Mouse (Mus musculus): ENCODE data around the gene Selenon. TPM values are rescaled to one million over a fixed set of nuclear protein-coding genes. Genes with fewer than 3 reads are reported as not detected.
A peak's percentile ranks its signal among the peaks of the same experiment; 100 is the strongest.

The Selenon gene
- polyA plus RNA-seq, 1 experiment: 25.8 TPM

DNA sequence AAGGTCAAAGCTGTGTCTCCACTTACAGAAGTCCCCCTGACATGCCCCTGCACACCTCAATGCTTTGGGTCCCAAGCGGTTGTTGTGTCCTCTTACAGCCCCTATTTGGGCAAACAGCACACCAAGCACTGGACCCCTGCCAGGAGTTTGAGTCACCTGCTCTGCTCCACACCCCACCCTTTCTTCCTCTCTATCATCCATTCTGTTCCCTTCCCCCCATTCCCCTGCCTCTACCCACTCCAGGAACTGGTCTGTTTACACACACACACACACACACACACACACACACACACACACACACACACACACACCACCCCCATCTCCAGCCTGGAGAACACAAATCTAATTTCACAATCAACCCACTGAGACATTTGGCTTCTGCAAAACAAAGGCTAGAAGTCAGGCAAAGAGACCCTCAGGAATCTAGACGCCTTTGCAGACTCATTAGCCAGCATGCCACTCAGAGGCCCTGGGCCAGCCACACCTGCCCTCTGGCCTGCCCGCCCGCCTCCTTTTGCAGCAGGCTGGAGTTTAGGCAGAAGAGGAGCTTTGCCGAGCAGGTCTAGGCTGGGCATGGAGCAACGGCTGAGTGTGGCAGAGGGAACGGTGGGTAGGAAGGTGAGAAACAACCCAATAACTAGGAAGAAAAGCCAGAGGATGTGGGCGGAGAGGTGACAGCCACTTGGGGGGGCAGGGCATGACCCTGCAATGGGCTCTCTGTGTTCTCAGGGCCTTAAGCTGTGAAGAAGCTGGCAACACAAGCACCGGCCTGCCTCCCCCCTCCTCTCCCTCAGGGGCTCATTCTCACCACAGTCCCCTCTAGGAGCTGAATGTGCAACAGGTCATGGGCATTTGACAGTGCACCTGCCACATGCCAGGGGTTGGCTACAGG lies 4.9 kb downstream of the Selenon start:
- peak; percentile 48 for DNase-seq (ENCODE audit: low spot score)

DNA sequence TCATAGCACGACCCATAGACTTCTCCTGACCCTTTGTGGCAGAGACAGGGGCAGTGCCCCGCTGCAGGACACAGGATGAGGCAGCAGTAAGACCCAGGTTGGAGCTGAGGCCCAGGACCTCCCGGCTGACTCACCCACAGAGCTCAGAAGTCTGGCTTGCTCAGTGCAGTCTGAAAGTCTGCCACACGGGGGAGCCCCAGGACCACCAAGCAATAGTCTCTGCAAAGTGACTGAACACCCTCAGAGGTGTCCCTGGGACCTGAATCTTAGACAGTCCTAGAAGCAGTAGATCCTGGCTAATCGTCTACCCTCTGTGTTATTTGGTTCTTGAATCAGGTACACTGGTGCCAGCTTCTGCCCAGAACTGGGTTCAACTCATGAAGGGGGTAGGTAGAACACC lies 8.7 kb downstream of the Selenon start:
- peak; percentile 89 for DNase-seq (ENCODE audit: low spot score)

DNA sequence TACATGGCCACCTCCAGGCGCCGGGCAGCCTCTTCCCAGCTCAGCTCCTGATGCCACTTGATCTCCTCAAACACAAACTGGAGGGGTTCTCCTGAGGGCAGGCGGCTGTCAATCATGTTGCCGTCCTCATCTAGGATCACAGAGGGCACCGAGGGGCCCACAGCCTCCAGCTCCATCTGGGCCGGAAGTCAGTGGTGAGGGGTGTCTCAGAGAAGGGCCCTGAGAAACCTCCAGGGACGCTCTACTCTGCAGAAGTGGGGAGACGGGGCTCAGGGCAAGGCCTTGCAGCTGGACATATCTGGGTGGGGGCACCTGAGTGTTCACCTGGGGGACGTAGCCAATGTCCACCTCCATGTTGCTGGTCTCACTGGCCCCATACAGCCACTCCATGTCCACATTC lies 9.2 kb downstream of the Selenon start:
- no peak for DNase-seq (ENCODE audit: low spot score)

DNA sequence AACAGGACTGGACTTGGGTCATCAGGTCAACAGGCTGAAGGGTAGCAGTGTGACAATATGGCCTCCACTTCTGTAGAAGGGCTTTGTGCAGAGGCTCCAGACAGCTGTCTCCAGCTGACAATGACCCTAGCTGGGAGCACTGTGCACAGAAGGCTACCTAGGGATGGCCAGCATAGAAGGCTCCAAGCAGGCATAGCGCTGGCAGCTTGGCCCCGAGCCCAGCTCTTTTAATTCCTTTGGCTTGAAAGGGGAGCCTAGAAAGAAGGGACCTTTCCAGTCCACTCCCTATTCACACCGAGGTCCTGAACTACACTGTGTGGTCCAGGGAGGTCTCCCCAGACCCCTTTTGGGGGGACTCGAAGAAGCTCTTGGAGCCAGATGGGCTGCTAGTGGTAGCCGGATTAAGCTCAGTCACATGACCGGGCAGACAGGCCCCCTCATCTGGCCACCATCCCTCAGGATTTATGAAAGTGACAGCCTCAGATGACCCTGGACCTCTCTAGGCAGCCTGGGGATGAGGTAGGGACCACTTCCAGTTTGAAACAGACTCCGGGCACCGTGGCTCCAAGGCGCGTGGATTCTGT lies 12.9 kb downstream of the Selenon start:
- DNase-seq (ENCODE audit: low spot score): no peak

DNA sequence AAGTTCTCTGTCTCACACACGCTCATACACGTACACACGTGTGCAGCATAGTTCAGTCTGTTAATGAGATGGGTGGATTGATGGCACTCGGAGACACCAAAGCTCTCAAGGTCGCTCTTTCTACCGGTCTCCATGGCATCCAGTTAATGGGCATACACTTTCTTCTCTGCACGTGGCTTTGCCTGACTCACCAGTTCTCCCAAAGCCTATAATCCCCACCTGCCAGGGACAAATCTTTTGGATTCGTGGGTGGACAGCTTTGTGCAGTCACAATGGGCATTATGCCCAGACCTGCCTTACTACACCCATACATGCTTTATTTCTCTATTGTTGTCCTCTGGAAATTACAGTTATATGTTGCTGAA lies 16.2 kb downstream of the Selenon start:
- no peak for DNase-seq (ENCODE audit: low spot score)

DNA sequence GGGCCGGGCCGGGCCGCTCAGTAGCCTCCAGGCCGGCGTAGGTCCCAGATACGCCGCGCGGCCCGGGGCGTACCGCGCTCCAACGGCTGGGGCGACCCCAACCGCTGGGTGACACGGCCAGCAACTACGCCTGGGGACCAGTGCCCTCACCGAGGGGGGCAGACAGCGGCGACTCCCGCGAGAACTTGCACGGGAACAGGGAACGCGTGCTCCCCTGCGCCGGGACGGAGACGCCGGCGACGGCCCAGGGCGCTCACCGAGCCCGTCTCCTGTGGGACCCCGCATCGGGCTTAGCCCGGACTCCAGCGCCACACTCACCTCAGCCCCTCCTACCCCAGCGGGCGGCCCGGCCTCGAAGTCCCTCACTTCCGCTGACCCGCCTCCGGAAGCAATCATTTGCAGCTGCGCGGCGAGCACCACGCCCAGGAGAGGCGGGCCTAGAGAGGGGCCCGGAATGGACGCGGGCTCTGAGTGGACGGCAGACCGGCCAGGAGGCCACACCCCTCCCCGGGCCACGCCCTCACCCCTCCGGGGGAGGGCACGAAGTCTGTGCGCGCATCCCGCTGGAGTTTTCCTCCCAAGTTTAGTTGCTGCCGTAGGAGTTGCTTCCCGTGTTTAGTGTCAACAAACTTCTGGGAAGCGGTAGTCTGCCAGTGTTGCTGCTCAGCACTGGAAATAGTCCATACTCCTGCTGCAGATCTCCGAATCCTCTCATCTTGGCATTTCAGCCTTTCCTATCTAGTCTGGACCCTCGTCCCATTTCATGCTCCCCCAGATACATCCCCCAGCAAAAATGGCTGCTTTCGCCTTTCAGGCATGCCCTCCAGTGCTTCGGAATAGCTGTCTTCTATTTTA lies 16.8 kb downstream of the Selenon start, which contains the start of gene Mtfr1l:
Gene Mtfr1l (minus strand): TSS at position 456 of the 855 bp plus-strand sequence.
- DNase-seq (ENCODE audit: low spot score): peak; percentile 95

DNA sequence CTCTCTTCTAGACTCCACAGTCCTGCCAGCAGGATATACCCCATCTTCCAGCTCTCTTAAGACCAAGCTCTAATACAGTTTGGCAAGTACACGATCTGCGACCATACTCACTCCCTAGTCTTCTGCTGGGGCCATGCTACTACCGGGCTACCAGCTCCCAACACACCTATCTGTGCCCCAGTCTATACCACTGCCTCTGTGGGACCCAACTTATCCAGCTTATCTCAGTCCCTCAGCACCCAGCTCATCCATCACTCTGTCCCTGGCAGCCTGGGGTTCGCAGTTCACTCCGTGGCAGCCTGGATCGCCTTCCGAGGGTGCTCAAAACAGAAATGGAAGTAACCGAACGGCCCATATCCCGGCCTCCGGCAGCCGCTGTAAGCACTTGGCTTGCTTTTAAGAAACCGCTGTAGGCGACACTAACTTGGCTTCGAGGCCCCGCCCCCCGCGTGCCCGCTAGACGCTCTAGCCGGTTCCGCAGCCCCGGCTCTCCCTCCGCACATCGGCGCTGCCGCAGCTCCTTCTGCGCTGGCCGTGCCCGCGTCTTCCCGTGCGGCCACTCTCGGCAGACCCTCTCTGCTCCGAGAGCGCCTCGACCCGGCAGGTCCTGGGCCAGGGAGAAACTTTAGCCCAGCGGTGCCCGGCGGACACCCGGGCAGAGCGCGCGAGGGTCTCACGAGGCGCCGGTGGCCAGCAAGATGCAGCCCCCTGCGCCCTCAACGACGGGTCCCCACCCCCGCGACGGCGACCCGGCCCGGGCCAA lies 17.7 kb downstream of the Selenon start:
- peak; percentile 63 for DNase-seq (ENCODE audit: low spot score)

DNA sequence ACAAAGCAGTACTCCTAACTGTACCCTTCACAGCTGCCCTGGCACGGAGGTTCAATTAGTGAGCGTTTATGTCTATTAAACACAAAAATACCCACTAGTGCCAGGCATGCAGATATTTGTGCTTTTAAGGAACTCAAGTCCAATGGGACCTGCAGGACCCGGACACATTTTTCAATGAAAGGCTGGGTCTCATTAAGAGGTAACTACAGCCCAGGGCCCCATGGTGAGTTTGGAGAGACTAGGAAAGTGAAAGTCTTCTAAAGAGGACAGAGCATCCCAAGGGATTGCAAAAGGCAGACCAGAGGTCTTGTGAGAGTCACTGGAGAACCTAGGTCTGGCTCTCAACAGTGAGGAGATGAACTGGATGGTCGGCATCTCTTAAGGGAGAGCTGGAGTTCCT lies 18.5 kb downstream of the Selenon start:
- no peak for DNase-seq (ENCODE audit: low spot score)

DNA sequence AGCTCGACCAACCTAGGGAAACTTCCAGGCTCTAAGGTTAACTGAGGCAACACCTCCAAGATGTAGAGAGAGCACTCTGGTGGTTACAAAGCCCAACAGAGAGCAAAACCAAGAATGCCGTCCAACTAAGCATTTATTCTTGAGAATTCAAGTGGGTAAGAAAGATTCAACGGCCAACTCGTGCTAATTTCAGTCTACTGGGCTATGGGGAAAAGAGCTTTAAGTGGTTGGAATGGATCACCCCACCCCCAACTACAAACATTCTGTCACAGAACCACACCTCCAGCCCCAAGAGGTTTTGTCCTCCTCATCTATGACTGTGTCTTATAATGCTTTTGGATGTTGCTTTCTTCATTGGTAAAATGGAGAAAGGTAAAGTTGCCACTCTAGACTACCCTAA lies 19.0 kb downstream of the Selenon start:
- DNase-seq (ENCODE audit: low spot score): no peak

DNA sequence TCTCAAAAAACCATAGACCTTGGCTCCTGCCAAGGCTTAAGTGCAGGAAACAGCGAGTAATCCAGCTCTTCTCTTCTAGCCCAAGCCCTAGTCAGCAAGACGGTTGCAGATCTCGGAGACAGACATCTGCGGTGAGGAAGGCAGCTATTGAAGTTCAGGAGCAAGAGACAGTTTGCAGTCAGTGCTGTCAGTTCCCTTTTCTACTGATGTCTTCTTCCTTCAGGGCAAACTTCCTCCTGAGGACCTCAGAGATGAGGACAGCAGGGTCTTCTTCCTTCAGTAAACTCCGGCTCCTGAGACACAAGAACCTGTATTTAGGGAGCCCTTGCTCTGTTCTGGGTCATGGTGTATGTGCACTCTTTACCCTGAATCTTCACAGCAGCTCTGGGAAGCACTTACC lies 25.7 kb downstream of the Selenon start:
- DNase-seq (ENCODE audit: low spot score): no peak

DNA sequence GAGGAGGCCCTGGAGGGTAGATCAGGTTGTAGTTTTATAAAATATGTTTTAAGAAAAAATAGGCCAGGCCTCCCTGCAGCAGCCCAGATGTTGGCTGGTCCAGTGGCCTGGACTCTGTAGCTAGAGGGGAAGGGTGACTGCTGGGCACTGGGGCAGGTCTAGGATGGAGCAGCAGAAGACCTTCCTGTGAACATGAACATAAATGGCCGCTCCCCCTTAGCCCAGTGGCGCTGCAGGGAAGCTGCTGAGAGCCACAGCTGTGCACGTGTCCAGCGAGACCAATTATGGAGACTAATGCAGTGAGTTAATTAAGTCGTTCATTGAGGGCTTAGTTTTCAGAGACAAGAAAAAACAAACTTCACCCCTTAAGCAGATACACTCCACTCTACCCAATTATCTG lies 26.2 kb downstream of the Selenon start:
- DNase-seq (ENCODE audit: low spot score): no peak

DNA sequence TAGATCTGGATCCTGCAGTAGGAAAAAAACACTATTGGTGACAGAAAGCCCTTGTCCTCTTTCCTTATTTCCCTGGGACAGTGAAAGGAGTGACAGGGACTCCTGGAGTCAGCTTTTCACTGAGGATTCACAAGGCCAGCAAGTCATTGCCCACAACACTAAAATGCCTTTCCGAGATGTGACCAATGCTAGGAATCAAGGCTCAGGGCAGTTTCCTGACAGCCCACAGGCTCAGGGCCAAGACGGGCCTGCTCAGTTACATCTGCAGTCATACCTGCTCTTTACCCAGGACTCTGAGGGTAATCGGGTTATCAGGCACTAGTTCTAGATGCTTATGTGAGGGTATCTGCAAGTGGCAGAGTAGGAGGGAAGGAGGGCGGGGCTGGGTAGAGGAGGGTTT lies 28.5 kb downstream of the Selenon start:
- DNase-seq (ENCODE audit: low spot score): no peak

DNA sequence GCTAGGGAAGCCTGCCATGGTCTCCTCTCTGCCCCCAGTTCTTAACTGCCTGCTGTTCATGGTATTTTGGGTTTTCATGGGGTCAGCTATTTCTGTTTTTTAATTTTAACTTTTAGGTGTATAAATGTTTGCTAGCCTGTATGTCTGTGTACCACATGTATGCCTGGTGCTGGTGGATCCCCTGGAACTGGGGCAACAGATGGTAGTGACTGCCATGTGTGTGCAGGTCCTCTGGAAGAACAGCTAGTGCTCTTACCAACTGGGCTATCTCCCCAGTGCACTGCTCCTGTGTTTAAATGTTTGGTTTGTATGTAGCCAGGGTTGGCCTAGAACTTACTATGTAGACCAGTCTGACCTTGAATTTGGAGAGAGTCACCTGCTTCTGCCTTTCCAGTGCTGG lies 32.7 kb downstream of the Selenon start:
- no peak for DNase-seq (ENCODE audit: low spot score)

DNA sequence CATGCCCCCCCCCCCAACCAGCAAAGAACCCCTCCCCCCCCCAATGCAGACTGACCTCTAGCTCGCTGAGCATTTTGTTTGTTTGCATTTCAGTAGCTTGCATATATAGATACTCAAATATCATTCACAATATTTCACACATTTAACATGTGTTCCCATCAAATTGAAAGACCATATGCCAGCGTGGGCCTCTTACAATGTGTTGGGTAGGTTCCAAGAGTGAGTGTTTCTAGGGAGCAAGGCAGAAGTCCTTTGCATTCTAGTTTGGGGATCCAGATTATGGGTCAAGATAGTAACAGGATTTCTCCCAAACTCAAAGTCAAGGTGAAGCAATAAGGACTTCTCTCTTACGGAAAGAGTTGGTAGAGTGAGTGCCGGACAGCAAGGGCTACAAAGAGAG lies 33.4 kb downstream of the Selenon start:
- DNase-seq (ENCODE audit: low spot score): no peak

DNA sequence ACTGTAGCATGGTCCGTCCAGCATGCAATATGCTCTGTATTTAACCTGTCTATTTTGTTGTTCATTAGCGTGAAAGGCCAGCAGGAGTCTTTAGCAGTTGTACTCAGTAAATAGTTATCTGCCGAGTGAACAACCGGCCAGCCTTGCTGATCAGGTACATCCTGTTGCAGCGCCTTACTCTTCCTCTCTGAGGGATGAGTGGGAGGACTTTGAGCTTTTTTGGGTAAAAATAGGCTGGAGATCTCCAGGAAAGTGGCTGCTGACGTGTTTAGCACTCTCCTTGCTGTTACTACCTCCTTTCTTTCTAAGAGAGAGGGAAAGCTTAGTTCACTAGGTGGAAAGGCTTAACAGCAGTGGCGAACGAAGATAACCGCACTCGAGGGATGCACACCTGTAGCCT lies 34.2 kb downstream of the Selenon start:
- DNase-seq (ENCODE audit: low spot score): no peak

DNA sequence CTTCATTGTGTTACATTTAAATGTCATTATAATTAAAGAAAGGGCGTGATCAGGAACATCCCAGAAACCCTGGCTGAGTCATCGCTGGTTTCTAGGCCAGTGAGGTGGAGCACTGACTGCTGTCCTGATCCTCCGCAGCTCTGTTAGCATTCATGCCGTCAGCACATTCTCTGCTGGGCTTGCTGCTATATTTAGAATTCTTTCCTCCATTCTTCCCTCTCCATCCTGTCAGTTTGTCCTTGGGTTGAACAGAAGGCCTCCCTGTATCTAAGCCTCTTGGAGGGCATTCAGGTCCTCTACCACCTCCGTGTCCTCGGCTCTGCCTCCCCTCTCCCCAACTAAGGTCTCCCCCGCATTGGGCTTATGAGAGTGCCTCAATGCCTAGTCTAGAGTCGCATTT lies 35.0 kb downstream of the Selenon start:
- no peak for DNase-seq (ENCODE audit: low spot score)

DNA sequence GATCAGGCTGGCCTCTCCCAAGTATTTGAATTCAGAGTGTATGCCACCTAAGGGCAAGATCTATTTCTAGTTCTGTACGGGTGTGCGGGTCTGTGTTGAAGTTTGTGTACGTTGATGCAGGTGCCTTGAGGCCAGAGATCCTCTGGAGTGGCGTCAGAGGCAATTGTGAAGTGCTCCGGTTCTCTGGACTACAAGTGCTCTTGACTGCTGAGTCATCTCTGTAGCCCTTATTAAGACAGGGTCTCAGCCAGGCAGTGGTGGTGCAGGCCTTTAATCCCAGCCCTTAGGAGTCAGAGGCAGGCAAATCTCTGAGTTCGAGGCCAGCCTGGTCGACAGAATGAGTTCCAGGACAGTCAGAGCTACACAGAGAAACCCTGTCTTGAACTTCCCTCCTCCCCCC lies 36.4 kb downstream of the Selenon start:
- DNase-seq (ENCODE audit: low spot score): no peak

DNA sequence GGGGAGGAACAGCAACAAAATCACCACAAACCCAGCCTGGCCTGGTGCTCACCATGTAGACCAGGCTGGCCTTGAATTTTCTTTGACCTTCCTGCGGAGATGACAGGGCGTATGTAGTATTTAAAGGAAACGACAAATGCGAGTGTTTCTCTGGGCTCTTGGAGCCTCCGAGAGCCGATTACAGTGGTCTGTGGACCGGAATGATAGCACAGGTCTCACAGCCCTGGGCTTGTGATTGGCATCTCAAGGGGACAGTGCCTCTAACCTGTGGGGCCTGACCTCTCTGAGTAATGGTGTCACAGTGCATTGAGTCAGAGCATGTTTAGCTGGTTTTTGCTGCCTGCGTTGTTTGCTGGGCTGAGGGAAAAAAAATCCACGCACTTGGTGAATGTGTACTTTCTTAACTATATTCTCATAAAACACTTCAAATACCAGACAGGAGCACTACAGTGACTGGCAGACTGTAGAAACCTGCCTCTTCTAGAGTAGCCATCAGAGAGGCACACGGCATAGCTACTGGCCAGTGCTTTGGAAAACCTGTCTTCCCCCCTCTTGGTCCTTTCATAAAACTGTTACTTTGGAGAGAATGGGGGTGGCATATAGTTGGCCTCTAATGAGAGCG lies 37.5 kb downstream of the Selenon start:
- no peak for DNase-seq (ENCODE audit: low spot score)

DNA sequence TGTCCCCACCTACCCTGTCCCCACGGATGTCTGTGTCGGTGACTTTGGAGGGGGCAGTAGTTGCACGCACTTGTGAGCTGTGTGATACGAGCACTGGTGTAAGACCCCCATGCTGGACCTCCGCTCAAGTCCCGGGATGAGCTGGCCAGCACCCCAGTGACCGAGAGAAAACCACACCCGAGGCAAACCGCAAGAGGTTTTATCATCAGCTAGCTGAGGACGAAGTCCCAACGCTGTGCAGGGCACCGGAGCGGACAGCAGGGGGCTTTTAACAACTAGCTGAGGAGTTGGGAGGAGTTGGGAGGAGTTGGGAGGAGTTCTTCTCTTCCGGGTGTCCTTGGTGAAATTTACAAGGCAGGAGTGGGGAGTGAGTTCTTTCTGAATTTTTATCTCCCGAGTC lies 39.2 kb downstream of the Selenon start:
- DNase-seq (ENCODE audit: low spot score): no peak

DNA sequence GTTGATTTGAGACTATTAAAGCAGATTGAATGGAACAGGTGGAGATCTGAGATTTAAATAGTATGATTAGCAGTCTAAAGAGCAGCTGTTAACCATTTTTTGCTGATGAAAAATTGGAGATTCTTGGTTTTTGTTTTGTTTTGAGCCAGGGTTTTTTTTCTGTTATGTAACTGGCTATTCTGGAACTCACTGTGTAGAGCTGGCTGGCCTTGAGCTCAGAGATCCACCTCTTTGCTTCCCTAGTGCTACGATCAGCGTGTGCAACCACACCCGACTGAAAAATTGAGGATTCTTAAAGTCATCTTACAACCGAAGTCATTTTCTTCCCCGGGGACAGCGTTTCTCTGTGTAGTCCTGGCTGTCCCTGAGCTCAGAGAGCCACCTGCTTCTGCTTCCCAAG lies 40.2 kb downstream of the Selenon start:
- no peak for DNase-seq (ENCODE audit: low spot score)

DNA sequence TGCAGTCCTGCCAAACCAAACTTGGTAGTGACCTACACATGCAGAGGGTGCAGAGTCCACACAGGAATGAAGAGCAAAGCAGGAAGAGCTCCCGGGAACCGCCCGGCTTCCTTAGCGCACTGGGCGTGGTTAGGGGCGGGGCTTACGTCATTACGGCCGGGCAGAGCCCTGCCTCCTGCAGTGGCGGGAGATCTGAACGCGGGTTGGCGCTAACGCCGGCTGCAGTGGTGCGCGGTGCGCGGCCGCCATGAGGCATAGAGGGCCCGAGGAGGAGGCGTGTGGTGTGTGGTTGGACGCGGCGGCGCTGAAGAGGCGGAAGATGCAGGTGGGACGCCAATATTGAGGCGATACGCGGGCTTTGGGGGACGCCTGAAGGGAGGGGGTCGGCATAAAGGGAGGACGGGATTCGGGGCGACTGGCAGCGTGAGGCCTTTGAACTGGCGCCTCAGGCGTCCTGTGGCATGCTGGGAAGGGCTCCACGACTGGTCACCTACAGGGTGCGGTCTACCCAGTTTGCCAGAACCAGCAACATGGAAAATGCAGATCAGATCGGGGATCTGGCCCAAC lies 41.0 kb downstream of the Selenon start, which contains the start of gene Aunip:
Gene Aunip (plus strand): TSS at position 155 of the 567 bp plus-strand sequence.
- DNase-seq (ENCODE audit: low spot score): peak; percentile 63

Data from urinary bladder, adult 2 months (tissue).